Mouse (Mus musculus) midbrain, embryonic 12.5 days (tissue): ENCODE measurements around the gene Kcne3. TPM values are rescaled to one million over a fixed set of nuclear protein-coding genes. Genes with fewer than 3 reads are reported as not detected.
A peak's percentile ranks its signal among the peaks of the same experiment; 100 is the strongest.

Experiments
- ATAC-seq: fragments of 200-750 bp; cut with Nextera tagmentation; 2 replicates; pipeline ENCODE4 v1.8.0; 2017; ENCODE audit warnings: low read depth, moderate TSS enrichment, moderate library complexity; ENCODE audit not compliant: low FRiP score
- H3K27ac ChIP-seq: fragments of 300-500 bp; sonication (generic); replicated peaks from 2 replicates; pipeline ENCODE4 v1.5.1; 2016; ENCODE audit warnings: mild to moderate bottlenecking
- H3K27me3 ChIP-seq: fragments of 300-500 bp; sonication (generic); 2 replicates; pipeline ENCODE4 v1.6.1; 2016; ENCODE audit warnings: mild to moderate bottlenecking
- H3K36me3 ChIP-seq: fragments of 300-500 bp; sonication (generic); 2 replicates; pipeline ENCODE4 v1.6.1; 2016
- H3K4me1 ChIP-seq: fragments of 300-500 bp; sonication (generic); 2 replicates; pipeline ENCODE4 v1.6.1; 2016
- H3K4me2 ChIP-seq: fragments of 300-500 bp; sonication (generic); replicated peaks from 2 replicates; pipeline ENCODE4 v1.6.1; 2016; ENCODE audit warnings: mild to moderate bottlenecking, moderate library complexity
- H3K4me3 ChIP-seq: fragments of 300-500 bp; sonication (generic); 2 replicates; pipeline ENCODE4 v1.5.1; 2016; ENCODE audit warnings: mild to moderate bottlenecking
- H3K9ac ChIP-seq: fragments of 300-500 bp; sonication (generic); replicated peaks from 2 replicates; pipeline ENCODE4 v1.6.1; 2016; ENCODE audit warnings: mild to moderate bottlenecking, moderate library complexity
- H3K9me3 ChIP-seq: fragments of 300-500 bp; sonication (generic); 2 replicates; pipeline ENCODE4 v1.6.1; 2016; ENCODE audit warnings: mild to moderate bottlenecking
- WGBS: fragments of 180-500 bp; shearing (Covaris S2); methylation state at CpG from one replicate; pipeline ENCODE4 v1.1.7; 2016; 5-methylcytosine and 5-hydroxymethylcytosine counted together
- polyA plus RNA-seq: library from polyadenylated mRNA; unstranded; fragments of >200 nt; fragmentation: Nextera tagmentation; extraction: Ambion mirVana; gene quantifications from 2 replicates; pipeline ENCODE4 v1.2.1, GENCODE M21; 2016

The Kcne3 gene
- polyA plus RNA-seq, 1 experiment from 2014 or later = 1.5 TPM

GRCm38 (mm10) chr7:100159105-100159841 lies 17.0 kb upstream of the Kcne3 start, which contains the start of gene Lipt2:
TSS of gene Lipt2 (plus strand) at chr7:100159277.
- under 1% methylated on average over 78 of the region's 78 CpGs for WGBS
- Histone ChIP-seq H3K4me2 (peak within 1 kb of the TSS; percentile 78), H3K4me3 (peak within 1 kb of the TSS; percentile 73), H3K4me1 (peaks cover 6% of the 10 kb centered on the region), H3K36me3 (no peaks in the 10 kb centered on the region), H3K27me3 (peaks cover 9% of the 10 kb centered on the region), H3K27ac (peak within 1 kb of the TSS; percentile 88), H3K9me3 (no peaks in the 10 kb centered on the region), H3K9ac (peak within 1 kb of the TSS; percentile 78)
- ATAC-seq = peak; percentile 98

GRCm38 (mm10) chr7:100160006-100160405 lies 16.3 kb upstream of the Kcne3 start:
- Histone ChIP-seq H3K36me3 (no peaks in the 10 kb centered on the region), H3K27ac (0 out of 2 replicates have a peak overlapping the region, but pooled peaks have one; percentile 88), H3K4me1 (peaks cover 6% of the 10 kb centered on the region), H3K9ac (peak overlapping the region; percentile 78), H3K9me3 (no peaks in the 10 kb centered on the region), H3K4me2 (peak overlapping the region; percentile 78), H3K27me3 (peaks cover 9% of the 10 kb centered on the region), H3K4me3 (peak overlapping the region; percentile 73)
- WGBS = 77% methylated on average over 7 of the region's 7 CpGs
- peak; percentile 24 for ATAC-seq

- H3K27ac ChIP-seq = no peak overlapping the region
- H3K4me1 ChIP-seq = peaks cover 6% of the 10 kb centered on the region
- 0 out of 2 replicates have a peak, but pooled peaks cover under 1% of the 10 kb centered on the region for H3K27me3 ChIP-seq
- no peak overlapping the region for H3K9ac ChIP-seq
- H3K4me2 ChIP-seq = no peak overlapping the region
- H3K9me3 ChIP-seq = no peaks in the 10 kb centered on the region
- no peaks in the 10 kb centered on the region for H3K36me3 ChIP-seq
- no peak for ATAC-seq
- 87% methylated on average over 4 of the region's 4 CpGs for WGBS
- H3K4me3 ChIP-seq = no peak overlapping the region
Observed at GRCm38 (mm10) chr7:100163506-100163905, 12.8 kb upstream of the Kcne3 start.

GRCm38 (mm10) chr7:100168654-100169053 lies 7.6 kb upstream of the Kcne3 start:
- Histone ChIP-seq H3K4me2 (no peak overlapping the region), H3K27ac (no peak overlapping the region), H3K9ac (no peak overlapping the region), H3K27me3 (no peaks in the 10 kb centered on the region), H3K4me3 (no peak overlapping the region), H3K36me3 (no peaks in the 10 kb centered on the region), H3K4me1 (no peaks in the 10 kb centered on the region), H3K9me3 (no peaks in the 10 kb centered on the region)
- no peak for ATAC-seq
- 79% methylated on average over 11 of the region's 11 CpGs for WGBS

- 69% methylated on average over 4 of the region's 4 CpGs for WGBS
- Histone ChIP-seq H3K4me3 (no peak overlapping the region), H3K9me3 (no peaks in the 10 kb centered on the region), H3K27me3 (no peaks in the 10 kb centered on the region), H3K4me1 (no peaks in the 10 kb centered on the region), H3K27ac (no peak overlapping the region), H3K9ac (no peak overlapping the region), H3K36me3 (no peaks in the 10 kb centered on the region), H3K4me2 (no peak overlapping the region)
- no peak for ATAC-seq
Observed at GRCm38 (mm10) chr7:100170756-100171155, 5.5 kb upstream of the Kcne3 start.

- Histone ChIP-seq H3K4me3 (peak overlapping the region; percentile 34), H3K36me3 (no peaks in the 10 kb centered on the region), H3K27me3 (peaks cover 55% of the 10 kb centered on the region), H3K9me3 (no peaks in the 10 kb centered on the region), H3K4me1 (peaks cover 13% of the 10 kb centered on the region), H3K4me2 (peak overlapping the region; percentile 64), H3K27ac (no peak overlapping the region), H3K9ac (peak overlapping the region; percentile 46; the same call in 1 of the 2 replicates)
- WGBS = 8% methylated on average over 30 of the region's 30 CpGs
- no peak for ATAC-seq
Observed at GRCm38 (mm10) chr7:100178016-100178890, 2.0 kb downstream of the Kcne3 start.

- Histone ChIP-seq H3K4me2 (peak overlapping the region; percentile 64), H3K27me3 (peaks cover 55% of the 10 kb centered on the region), H3K4me3 (peak overlapping the region; percentile 34), H3K4me1 (peaks cover 13% of the 10 kb centered on the region), H3K36me3 (no peaks in the 10 kb centered on the region), H3K9ac (no peak overlapping the region), H3K27ac (no peak overlapping the region), H3K9me3 (no peaks in the 10 kb centered on the region)
- ATAC-seq = no peak
- 1% methylated on average over 15 of the region's 15 CpGs for WGBS
Observed at GRCm38 (mm10) chr7:100178891-100179233, 2.6 kb downstream of the Kcne3 start.

- Histone ChIP-seq H3K27me3 (peaks cover 55% of the 10 kb centered on the region), H3K27ac (no peak overlapping the region), H3K9me3 (no peaks in the 10 kb centered on the region), H3K36me3 (no peaks in the 10 kb centered on the region), H3K4me3 (no peak overlapping the region), H3K9ac (no peak overlapping the region), H3K4me1 (peaks cover 13% of the 10 kb centered on the region), H3K4me2 (no peak overlapping the region)
- ATAC-seq = no peak
- WGBS = 60% methylated on average over 7 of the region's 7 CpGs
Observed at GRCm38 (mm10) chr7:100179394-100179793, 3.1 kb downstream of the Kcne3 start.

GRCm38 (mm10) chr7:100179836-100180407 lies 3.6 kb downstream of the Kcne3 start:
- Histone ChIP-seq H3K4me2 (no peak overlapping the region), H3K9me3 (no peaks in the 10 kb centered on the region), H3K9ac (no peak overlapping the region), H3K27ac (no peak overlapping the region), H3K27me3 (peaks cover 55% of the 10 kb centered on the region), H3K36me3 (no peaks in the 10 kb centered on the region), H3K4me1 (peaks cover 13% of the 10 kb centered on the region), H3K4me3 (no peak overlapping the region)
- ATAC-seq = no peak
- 71% methylated on average over 7 of the region's 7 CpGs for WGBS

- no peak overlapping the region for H3K4me3 ChIP-seq
- 84% methylated on average over 2 of the region's 2 CpGs for WGBS
- peaks cover 13% of the 10 kb centered on the region for H3K4me1 ChIP-seq
- no peak overlapping the region for H3K27ac ChIP-seq
- H3K9ac ChIP-seq = no peak overlapping the region
- peaks cover 52% of the 10 kb centered on the region for H3K27me3 ChIP-seq
- no peaks in the 10 kb centered on the region for H3K36me3 ChIP-seq
- no peak for ATAC-seq
- H3K9me3 ChIP-seq = no peaks in the 10 kb centered on the region
- no peak overlapping the region for H3K4me2 ChIP-seq
Observed at GRCm38 (mm10) chr7:100181176-100181575, 4.9 kb downstream of the Kcne3 start.

- no peak overlapping the region for H3K27ac ChIP-seq
- H3K4me3 ChIP-seq = no peak overlapping the region
- H3K4me2 ChIP-seq = no peak overlapping the region
- H3K9me3 ChIP-seq = no peaks in the 10 kb centered on the region
- WGBS = 77% methylated on average over 3 of the region's 3 CpGs
- peaks cover 52% of the 10 kb centered on the region for H3K27me3 ChIP-seq
- H3K36me3 ChIP-seq = no peaks in the 10 kb centered on the region
- peaks cover 13% of the 10 kb centered on the region for H3K4me1 ChIP-seq
- no peak overlapping the region for H3K9ac ChIP-seq
- ATAC-seq = no peak
Observed at GRCm38 (mm10) chr7:100181614-100182013, 5.3 kb downstream of the Kcne3 start.

GRCm38 (mm10) chr7:100182388-100182787 lies 6.1 kb downstream of the Kcne3 start:
- Histone ChIP-seq H3K27ac (no peak overlapping the region), H3K36me3 (no peaks in the 10 kb centered on the region), H3K27me3 (peaks cover 46% of the 10 kb centered on the region), H3K4me3 (no peak overlapping the region), H3K4me1 (peaks cover 13% of the 10 kb centered on the region), H3K9ac (no peak overlapping the region), H3K4me2 (no peak overlapping the region), H3K9me3 (no peaks in the 10 kb centered on the region)
- no peak for ATAC-seq
- 87% methylated on average over 3 of the region's 3 CpGs for whole genome bisulfite sequencing
